Mouse (Mus musculus) limb, embryonic 11.5 days (tissue): ENCODE results near the gene Gpank1. TPM values are rescaled to one million over a fixed set of nuclear protein-coding genes. Genes with fewer than 3 reads are reported as not detected.

Experiments used
- ATAC-seq: fragments of 200-750 bp; cut with Nextera tagmentation; 2 replicates; pipeline ENCODE4 v1.8.0; 2017; ENCODE audit warnings: low read depth; ENCODE audit not compliant: insufficient number of reproducible peaks, low FRiP score, low TSS enrichment
- DNase-seq: peaks from one replicate; pipeline ENCODE4 v3.0.0-alpha.2; 2015; ENCODE audit warnings: low spot score
- H3K27ac ChIP-seq: fragments of 300-500 bp; sonication (generic); replicated peaks from 2 replicates; pipeline ENCODE4 v1.5.1; 2014; ENCODE audit warnings: low read depth, mild to moderate bottlenecking, low read length
- H3K27me3 ChIP-seq: fragments of 300-500 bp; sonication (generic); 2 replicates; pipeline ENCODE4 v1.6.1; 2014; ENCODE audit warnings: mild to moderate bottlenecking, low read length, mixed read lengths; ENCODE audit not compliant: control insufficient read depth, insufficient read depth
- H3K36me3 ChIP-seq: fragments of 300-500 bp; sonication (generic); 2 replicates; pipeline ENCODE4 v1.6.1; 2014; ENCODE audit warnings: mild to moderate bottlenecking, low read length, moderate library complexity, mixed read lengths; ENCODE audit not compliant: control insufficient read depth, insufficient read depth
- H3K4me1 ChIP-seq: fragments of 300-500 bp; sonication (generic); 2 replicates; pipeline ENCODE4 v1.6.1; 2014; ENCODE audit warnings: low read length, mixed read lengths; ENCODE audit not compliant: control insufficient read depth, insufficient read depth
- H3K4me2 ChIP-seq: fragments of 300-500 bp; sonication (generic); 2 replicates; pipeline ENCODE4 v1.6.1; 2014; ENCODE audit warnings: low read depth, mild to moderate bottlenecking, moderate library complexity; ENCODE audit not compliant: severe bottlenecking
- H3K4me3 ChIP-seq: fragments of 300-500 bp; sonication (generic); 2 replicates; pipeline ENCODE4 v1.5.1; 2014; ENCODE audit warnings: low read depth, low read length
- H3K9ac ChIP-seq: fragments of 300-500 bp; sonication (generic); 2 replicates; pipeline ENCODE4 v1.6.1; 2014; ENCODE audit warnings: mild to moderate bottlenecking, low read length
- H3K9me3 ChIP-seq: fragments of 300-500 bp; sonication (generic); 2 replicates; pipeline ENCODE4 v1.6.1; 2016; ENCODE audit warnings: low read length; ENCODE audit not compliant: control insufficient read depth
- WGBS: fragments of 180-500 bp; shearing (Covaris S2); extraction: QIAGEN DNeasy Blood & Tissue Kit; methylation state at CpG from one replicate; pipeline ENCODE4 v1.1.7; 2014; 5-methylcytosine and 5-hydroxymethylcytosine counted together
- polyA plus RNA-seq: library from polyadenylated mRNA; unstranded; fragments of >200 nt; fragmentation: Nextera tagmentation; extraction: Ambion mirVana; gene quantifications from 2 replicates; pipeline ENCODE4 v1.2.1, GENCODE M21; 2014

Gene Gpank1
- polyA plus RNA-seq, 1 experiment from 2014 or later, result 29.1 TPM

- Histone ChIP-seq H3K4me2 (no peak within 1 kb of the TSS), H3K9me3 (no peaks in the 10 kb centered on the region), H3K4me1 (peaks cover 10% of the 10 kb centered on the region), H3K27me3 (no peaks in the 10 kb centered on the region), H3K36me3 (no peaks in the 10 kb centered on the region), H3K4me3 (no peak within 1 kb of the TSS), H3K9ac (no peak within 1 kb of the TSS), H3K27ac (no peak within 1 kb of the TSS)
- WGBS, result 84% methylated on average over 15 of the region's 15 CpGs
- ATAC-seq (no peak), DNase-seq (no peak)
Measured at GRCm38 (mm10) chr17:35131500-35132173, 10.4 kb downstream of the Gpank1 start, which contains the start of gene Apom. Gene Apom, minus strand, starts transcription at chr17:35132050.

- H3K4me3 ChIP-seq, result no peak overlapping the region
- no peak overlapping the region for H3K9ac ChIP-seq
- no peak overlapping the region for H3K27ac ChIP-seq
- H3K4me1 ChIP-seq, result peaks cover 9% of the 10 kb centered on the region
- no peaks in the 10 kb centered on the region for H3K36me3 ChIP-seq
- DNase-seq (no peak), ATAC-seq (no peak)
- no peaks in the 10 kb centered on the region for H3K9me3 ChIP-seq
- H3K4me2 ChIP-seq, result no peak overlapping the region
- WGBS, result 88% methylated on average over 3 of the region's 3 CpGs
- H3K27me3 ChIP-seq, result no peaks in the 10 kb centered on the region
Measured at GRCm38 (mm10) chr17:35132174-35132560, 10.9 kb downstream of the Gpank1 start.

- H3K27me3 ChIP-seq, result no peaks in the 10 kb centered on the region
- DNase-seq, result no peak
- H3K4me2 ChIP-seq, result no peak overlapping the region
- H3K4me1 ChIP-seq, result peaks cover 8% of the 10 kb centered on the region
- no peaks in the 10 kb centered on the region for H3K9me3 ChIP-seq
- peaks cover 2% of the 10 kb centered on the region; the same call in 1 of the 2 replicates for H3K36me3 ChIP-seq
- H3K4me3 ChIP-seq, result no peak overlapping the region
- no peak overlapping the region for H3K9ac ChIP-seq
- 94% methylated on average over 7 of the region's 7 CpGs for WGBS
- H3K27ac ChIP-seq, result no peak overlapping the region
- no peak for ATAC-seq
Measured at GRCm38 (mm10) chr17:35133517-35133916, 12.3 kb downstream of the Gpank1 start.

GRCm38 (mm10) chr17:35134801-35135590 lies 13.7 kb downstream of the Gpank1 start, which contains the start of gene Bag6:
Gene Bag6, plus strand, starts transcription at chr17:35135178.
- H3K4me1 ChIP-seq, result peaks cover 8% of the 10 kb centered on the region
- under 1% methylated on average over 66 of the region's 66 CpGs for WGBS
- peak within 1 kb of the TSS; percentile 81 for H3K27ac ChIP-seq
- H3K9me3 ChIP-seq, result no peaks in the 10 kb centered on the region
- ATAC-seq (peak; percentile 90), DNase-seq (peak; percentile 96)
- H3K4me3 ChIP-seq, result peak within 1 kb of the TSS; percentile 62
- H3K27me3 ChIP-seq, result no peaks in the 10 kb centered on the region
- peaks cover 14% of the 10 kb centered on the region for H3K36me3 ChIP-seq
- H3K4me2 ChIP-seq, result peak within 1 kb of the TSS; percentile 62
- peak within 1 kb of the TSS; percentile 64 for H3K9ac ChIP-seq

- peak overlapping the region; percentile 81 for H3K27ac ChIP-seq
- no peaks in the 10 kb centered on the region for H3K27me3 ChIP-seq
- no peaks in the 10 kb centered on the region for H3K9me3 ChIP-seq
- H3K9ac ChIP-seq, result peak overlapping the region; percentile 64
- H3K4me1 ChIP-seq, result peaks cover 8% of the 10 kb centered on the region
- WGBS, result under 1% methylated on average over 40 of the region's 43 CpGs
- H3K36me3 ChIP-seq, result peaks cover 22% of the 10 kb centered on the region
- ATAC-seq (peak; percentile 61; the same call in 1 of the 2 replicates), DNase-seq (no peak)
- H3K4me3 ChIP-seq, result peak overlapping the region; percentile 62
- peak overlapping the region; percentile 62 for H3K4me2 ChIP-seq
Measured at GRCm38 (mm10) chr17:35135591-35136320, 14.5 kb downstream of the Gpank1 start.

GRCm38 (mm10) chr17:35139269-35139668 lies 18.0 kb downstream of the Gpank1 start:
- Histone ChIP-seq H3K27ac (no peak overlapping the region), H3K9me3 (no peaks in the 10 kb centered on the region; the same call in 1 of the 2 replicates), H3K4me3 (no peak overlapping the region), H3K9ac (no peak overlapping the region), H3K4me2 (no peak overlapping the region), H3K4me1 (peaks cover 8% of the 10 kb centered on the region), H3K27me3 (no peaks in the 10 kb centered on the region), H3K36me3 (peaks cover 52% of the 10 kb centered on the region)
- DNase-seq, result no peak
- ATAC-seq, result no peak
- WGBS, result 93% methylated on average over 3 of the region's 3 CpGs

- no peak for DNase-seq
- H3K36me3 ChIP-seq, result peaks cover 65% of the 10 kb centered on the region
- 87% methylated on average over 16 of the region's 16 CpGs for WGBS
- no peak overlapping the region for H3K4me2 ChIP-seq
- H3K9me3 ChIP-seq, result no peaks in the 10 kb centered on the region; the same call in 1 of the 2 replicates
- no peak overlapping the region for H3K9ac ChIP-seq
- peaks cover 8% of the 10 kb centered on the region for H3K4me1 ChIP-seq
- H3K27me3 ChIP-seq, result no peaks in the 10 kb centered on the region
- no peak overlapping the region for H3K4me3 ChIP-seq
- no peak for ATAC-seq
- no peak overlapping the region for H3K27ac ChIP-seq
Measured at GRCm38 (mm10) chr17:35140490-35140996, 19.3 kb downstream of the Gpank1 start.

GRCm38 (mm10) chr17:35141971-35142370 lies 20.7 kb downstream of the Gpank1 start:
- ATAC-seq, result no peak
- no peak overlapping the region for H3K4me3 ChIP-seq
- DNase-seq, result no peak
- peaks cover 74% of the 10 kb centered on the region for H3K36me3 ChIP-seq
- H3K4me2 ChIP-seq, result no peak overlapping the region
- peaks cover 1% of the 10 kb centered on the region; the same call in 1 of the 2 replicates for H3K4me1 ChIP-seq
- no peak overlapping the region for H3K9ac ChIP-seq
- H3K9me3 ChIP-seq, result no peaks in the 10 kb centered on the region; the same call in 1 of the 2 replicates
- WGBS, result 95% methylated on average over 6 of the region's 6 CpGs
- H3K27ac ChIP-seq, result no peak overlapping the region
- no peaks in the 10 kb centered on the region for H3K27me3 ChIP-seq
